Mouse (Mus musculus): ENCODE measurements at regions not wholly inside any gene's neighbourhood (a gene's known extent, or its start where the extent isn't known, plus 50 kb on each side); places are given as distances from the start of the nearest gene placed in this dataset.

DNA sequence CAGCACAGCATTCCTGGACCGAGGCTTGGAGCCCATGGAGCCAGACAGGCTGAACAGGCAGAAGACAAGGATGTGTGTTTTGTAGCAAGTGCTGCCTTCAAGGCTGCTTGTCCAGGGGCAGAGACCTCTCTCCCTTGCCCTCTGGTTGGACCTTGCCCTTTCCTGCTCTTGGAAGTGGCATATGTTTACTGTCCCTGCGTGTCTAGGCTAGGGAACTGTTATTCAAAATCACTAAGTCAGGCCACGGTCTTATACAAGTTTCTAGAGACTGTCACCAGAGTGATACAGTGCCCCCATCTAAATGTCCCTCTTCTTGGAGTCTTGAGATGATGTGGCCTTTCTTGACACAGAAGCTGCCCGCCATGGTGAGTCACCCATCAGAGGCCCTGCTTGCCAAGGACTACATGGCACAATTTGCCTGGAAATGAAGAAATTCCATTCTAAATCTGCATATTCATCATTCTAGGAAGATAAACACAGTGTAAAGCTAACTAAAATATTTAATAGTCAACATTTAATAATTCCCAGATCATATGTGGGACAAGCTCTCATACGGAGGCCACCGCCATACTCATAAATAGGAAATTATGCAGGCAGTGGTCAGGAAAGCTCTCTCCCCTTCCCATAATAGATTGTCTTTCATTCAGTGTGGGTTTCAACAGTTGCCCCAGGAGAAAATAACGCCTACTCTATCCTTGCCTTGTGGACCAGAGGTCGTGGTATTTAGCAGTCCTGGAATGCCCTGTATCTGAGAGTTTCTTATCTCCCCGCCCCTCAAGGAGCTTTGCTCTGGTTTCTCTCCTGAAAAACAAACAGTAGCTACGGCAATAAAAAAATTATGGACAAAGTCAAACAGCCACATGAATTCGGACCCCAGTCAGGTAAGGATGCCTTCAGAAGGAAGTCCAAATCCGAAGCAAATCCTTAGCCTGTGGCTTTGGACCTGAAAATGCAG is 50.9 kb upstream of the Lmo4 start:
- no peak for DNase-seq (ENCODE audit: low spot score in 2 of 2)
